Mouse (Mus musculus) heart, embryonic 12.5 days (tissue): ENCODE measurements at regions not wholly inside any gene's neighbourhood (a gene's known extent, or its start where the extent isn't known, plus 50 kb on each side); places are given as distances from the start of the nearest gene placed in this dataset.

ENCODE experiments used
- ATAC-seq: fragments of 200-750 bp; cut with Nextera tagmentation; 2 replicates; pipeline ENCODE4 v1.8.0; 2017; ENCODE audit warnings: moderate TSS enrichment, moderate library complexity; ENCODE audit not compliant: insufficient number of reproducible peaks, low FRiP score
- H3K27ac ChIP-seq: fragments of 300-500 bp; sonication (generic); 2 replicates; pipeline ENCODE4 v1.5.1; 2016; ENCODE audit warnings: mild to moderate bottlenecking, moderate library complexity; ENCODE audit not compliant: poor library complexity, severe bottlenecking
- H3K27me3 ChIP-seq: fragments of 300-500 bp; sonication (generic); replicated peaks from 2 replicates; pipeline ENCODE4 v1.6.1; 2016; ENCODE audit warnings: mild to moderate bottlenecking, moderate library complexity
- H3K36me3 ChIP-seq: fragments of 300-500 bp; sonication (generic); 2 replicates; pipeline ENCODE4 v1.6.1; 2016; ENCODE audit warnings: mild to moderate bottlenecking, moderate library complexity
- H3K4me1 ChIP-seq: fragments of 300-500 bp; sonication (generic); replicated peaks from 2 replicates; pipeline ENCODE4 v1.6.1; 2016; ENCODE audit warnings: mild to moderate bottlenecking
- H3K4me2 ChIP-seq: fragments of 300-500 bp; sonication (generic); 2 replicates; pipeline ENCODE4 v1.6.1; 2016; ENCODE audit warnings: mild to moderate bottlenecking, moderate library complexity
- H3K4me3 ChIP-seq: fragments of 300-500 bp; sonication (generic); 2 replicates; pipeline ENCODE4 v1.5.1; 2016; ENCODE audit warnings: mild to moderate bottlenecking
- H3K9ac ChIP-seq: fragments of 300-500 bp; sonication (generic); 2 replicates; pipeline ENCODE4 v1.6.1; 2016; ENCODE audit warnings: mild to moderate bottlenecking, moderate library complexity
- H3K9me3 ChIP-seq: fragments of 300-500 bp; sonication (generic); replicated peaks from 2 replicates; pipeline ENCODE4 v1.6.1; 2016; ENCODE audit warnings: mild to moderate bottlenecking, moderate library complexity
- WGBS: fragments of 180-500 bp; shearing (Covaris S2); methylation state at CpG from one replicate; pipeline ENCODE4 v1.1.7; 2016; 5-methylcytosine and 5-hydroxymethylcytosine counted together

GRCm38 (mm10) chr8:103199696-103200615 is 414.5 kb upstream of the Cdh11 start:
- H3K4me1 ChIP-seq, result peaks cover 11% of the 10 kb centered on the region
- no peaks in the 10 kb centered on the region for H3K36me3 ChIP-seq
- no peak overlapping the region for H3K9ac ChIP-seq
- no peak overlapping the region for H3K4me3 ChIP-seq
- ATAC-seq, result no peak
- no peak overlapping the region for H3K4me2 ChIP-seq
- WGBS, result 75% methylated on average over 11 of the region's 11 CpGs
- H3K9me3 ChIP-seq, result no peaks in the 10 kb centered on the region
- H3K27me3 ChIP-seq, result no peaks in the 10 kb centered on the region
- H3K27ac ChIP-seq, result no peak overlapping the region

DNA sequence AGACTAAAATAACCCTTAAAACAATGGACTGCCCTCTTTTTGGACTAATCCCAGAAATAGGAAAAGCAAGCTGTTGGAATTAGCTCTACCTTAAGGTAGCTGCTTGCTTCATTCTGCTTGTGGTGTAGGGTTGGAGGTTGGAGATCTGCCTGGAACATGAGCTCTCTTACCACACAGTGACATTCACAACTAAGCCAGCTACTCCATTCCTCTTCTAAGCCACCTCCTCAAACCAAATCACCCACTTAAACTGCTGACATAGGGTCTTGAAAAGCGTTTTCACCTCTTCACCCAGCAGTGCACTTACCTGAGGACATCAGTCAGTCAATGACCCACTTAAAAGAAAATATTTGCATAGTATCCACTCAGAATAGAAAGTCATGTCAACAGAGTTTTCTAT is 418.3 kb upstream of the Cdh11 start:
- ATAC-seq, result no peak
- no peaks in the 10 kb centered on the region for H3K36me3 ChIP-seq
- H3K4me1 ChIP-seq, result peaks cover 7% of the 10 kb centered on the region
- 30% methylated on average over 1 of the region's 1 CpGs for WGBS
- H3K27me3 ChIP-seq, result no peaks in the 10 kb centered on the region
- H3K4me3 ChIP-seq, result no peak overlapping the region
- no peak overlapping the region for H3K4me2 ChIP-seq
- no peak overlapping the region for H3K27ac ChIP-seq
- no peak overlapping the region for H3K9ac ChIP-seq
- no peaks in the 10 kb centered on the region for H3K9me3 ChIP-seq

DNA sequence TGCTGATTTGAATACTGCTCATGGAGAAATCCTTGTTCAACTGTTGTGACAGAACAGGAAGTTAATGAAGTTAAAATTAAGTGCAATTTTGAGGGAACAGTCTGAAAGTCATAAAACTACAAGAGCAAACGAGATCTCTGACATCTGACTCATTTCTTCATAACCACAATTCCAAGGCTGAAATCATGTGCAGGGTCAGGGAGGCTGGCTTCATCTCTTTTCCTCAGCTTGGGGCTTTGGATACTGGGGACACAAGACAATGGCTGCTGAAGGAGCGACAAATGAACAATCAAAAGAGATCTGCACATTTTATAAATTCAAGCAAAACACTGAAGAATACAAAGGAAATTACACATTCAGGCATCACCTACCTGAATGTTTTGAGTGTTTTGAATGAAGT is 429.2 kb upstream of the Cdh11 start:
- Histone ChIP-seq H3K4me2 (no peak overlapping the region), H3K9ac (no peak overlapping the region), H3K4me1 (no peaks in the 10 kb centered on the region), H3K4me3 (no peak overlapping the region), H3K27me3 (no peaks in the 10 kb centered on the region), H3K27ac (no peak overlapping the region), H3K9me3 (no peaks in the 10 kb centered on the region), H3K36me3 (no peaks in the 10 kb centered on the region)
- no peak for ATAC-seq
- WGBS, result 68% methylated on average over 2 of the region's 2 CpGs

DNA sequence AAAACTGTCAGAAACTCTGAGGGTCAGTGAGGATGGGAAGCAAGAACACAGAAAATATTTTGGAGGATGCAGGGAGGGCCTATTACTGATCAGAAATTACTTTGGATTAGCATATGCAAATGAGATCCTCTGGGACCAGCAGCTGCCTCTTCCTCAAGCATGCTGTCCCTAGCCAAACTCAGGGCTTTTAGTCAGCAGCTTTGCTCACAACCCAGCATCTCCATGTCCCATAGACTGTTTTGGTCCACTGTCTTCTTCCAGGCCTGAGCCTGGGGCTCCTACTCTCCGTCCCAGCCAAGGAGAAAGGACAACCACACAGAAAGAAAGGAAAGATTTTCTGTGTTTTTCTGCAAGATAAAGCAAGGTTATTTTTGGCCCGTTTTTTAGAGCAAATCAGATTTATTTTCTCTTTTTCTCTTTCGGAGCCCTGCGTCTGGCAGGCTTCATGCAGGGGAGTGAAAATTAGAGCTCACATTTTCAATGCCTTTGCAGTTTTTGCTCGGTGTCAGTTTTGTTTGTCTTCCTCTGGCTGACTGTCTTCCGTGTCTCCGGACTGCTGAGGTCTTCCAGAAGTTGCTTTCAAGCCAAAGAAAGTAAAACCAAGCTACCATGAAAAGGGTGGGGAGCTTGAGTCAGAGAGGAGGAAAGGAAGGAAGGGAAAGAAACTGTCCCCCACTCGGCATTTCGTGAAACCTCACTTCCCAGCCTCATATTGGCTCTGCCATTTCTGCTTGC is 445.5 kb upstream of the Cdh11 start:
- Histone ChIP-seq H3K4me1 (peaks cover 10% of the 10 kb centered on the region), H3K36me3 (no peaks in the 10 kb centered on the region), H3K4me2 (no peak overlapping the region), H3K9me3 (no peaks in the 10 kb centered on the region), H3K4me3 (no peak overlapping the region), H3K27me3 (no peaks in the 10 kb centered on the region), H3K27ac (peak overlapping the region; percentile 47; the same call in 1 of the 2 replicates), H3K9ac (no peak overlapping the region)
- ATAC-seq, result 0 out of 2 replicates have a peak, but pooled peaks have one; percentile 52
- WGBS, result 34% methylated on average over 9 of the region's 9 CpGs

GRCm38 (mm10) chr8:103234374-103234773 is 448.9 kb upstream of the Cdh11 start:
- Histone ChIP-seq H3K4me1 (peaks cover 10% of the 10 kb centered on the region), H3K9me3 (no peaks in the 10 kb centered on the region), H3K27ac (no peak overlapping the region), H3K9ac (no peak overlapping the region), H3K36me3 (no peaks in the 10 kb centered on the region), H3K4me2 (no peak overlapping the region), H3K27me3 (no peaks in the 10 kb centered on the region), H3K4me3 (no peak overlapping the region)
- WGBS, result 11% methylated on average over 2 of the region's 2 CpGs
- peak; percentile 87 for ATAC-seq

DNA sequence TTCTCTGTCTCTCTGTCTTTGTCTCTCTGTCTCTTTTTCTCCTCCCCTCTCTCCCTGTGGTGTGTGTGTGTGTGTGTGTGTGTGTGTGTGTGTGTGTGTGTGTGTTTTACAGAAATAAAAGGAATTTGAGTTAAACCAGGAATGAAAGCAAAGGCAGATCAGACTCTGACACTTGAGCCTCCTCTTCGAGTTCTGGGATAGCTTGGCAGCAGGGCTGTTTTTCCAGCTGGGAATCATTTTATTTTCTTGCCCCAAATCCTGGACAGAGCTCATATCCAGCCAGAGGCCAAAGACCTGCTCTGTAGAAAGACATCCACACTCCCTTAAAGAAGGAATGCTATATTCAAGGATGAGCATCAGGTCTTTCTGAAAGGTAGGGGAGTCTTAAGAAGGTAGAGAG is 450.2 kb upstream of the Cdh11 start:
- H3K4me3 ChIP-seq, result no peak overlapping the region
- no peak overlapping the region for H3K4me2 ChIP-seq
- no peaks in the 10 kb centered on the region for H3K36me3 ChIP-seq
- H3K9me3 ChIP-seq, result no peaks in the 10 kb centered on the region
- H3K27me3 ChIP-seq, result no peaks in the 10 kb centered on the region
- peaks cover 8% of the 10 kb centered on the region for H3K4me1 ChIP-seq
- no peak overlapping the region for H3K9ac ChIP-seq
- WGBS, result 26% methylated on average over 1 of the region's 1 CpGs
- no peak overlapping the region for H3K27ac ChIP-seq
- no peak for ATAC-seq

DNA sequence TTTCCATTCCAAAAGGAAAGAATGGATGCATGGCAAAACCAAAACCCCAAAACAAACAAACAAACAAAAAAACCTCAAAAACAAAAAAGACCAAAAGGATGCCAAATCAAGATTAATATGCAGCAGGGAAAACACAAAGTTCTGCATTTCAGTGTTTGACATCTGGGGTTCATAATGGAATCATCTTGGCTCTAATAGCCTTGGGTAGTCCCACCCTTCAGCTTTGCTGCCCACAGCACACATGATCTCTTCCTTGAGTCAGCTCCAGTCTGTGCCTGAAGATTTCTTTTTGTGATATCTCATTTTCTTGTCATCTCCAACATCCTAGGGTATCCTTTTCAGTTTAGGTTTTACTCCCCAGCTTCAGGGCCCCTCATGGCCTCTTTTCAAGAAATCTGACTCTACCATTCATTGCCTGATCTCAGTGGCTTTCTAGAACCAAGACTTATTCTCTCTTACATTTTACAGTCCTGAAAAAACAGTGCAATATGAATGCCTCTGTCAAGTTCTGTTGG is 453.1 kb upstream of the Cdh11 start:
- H3K4me2 ChIP-seq, result no peak overlapping the region
- H3K4me1 ChIP-seq, result peaks cover 6% of the 10 kb centered on the region
- ATAC-seq, result no peak
- no peaks in the 10 kb centered on the region for H3K36me3 ChIP-seq
- H3K9me3 ChIP-seq, result no peaks in the 10 kb centered on the region
- no peak overlapping the region for H3K27ac ChIP-seq
- no peak overlapping the region for H3K9ac ChIP-seq
- H3K4me3 ChIP-seq, result no peak overlapping the region
- H3K27me3 ChIP-seq, result no peaks in the 10 kb centered on the region

GRCm38 (mm10) chr8:103244169-103244568 is 458.7 kb upstream of the Cdh11 start:
- no peak overlapping the region for H3K9ac ChIP-seq
- H3K36me3 ChIP-seq, result no peaks in the 10 kb centered on the region
- H3K4me1 ChIP-seq, result 0 out of 2 replicates have a peak, but pooled peaks cover 5% of the 10 kb centered on the region
- H3K27ac ChIP-seq, result no peak overlapping the region
- no peak for ATAC-seq
- H3K4me3 ChIP-seq, result no peak overlapping the region
- no peaks in the 10 kb centered on the region for H3K27me3 ChIP-seq
- H3K9me3 ChIP-seq, result no peaks in the 10 kb centered on the region
- no peak overlapping the region for H3K4me2 ChIP-seq
- WGBS, result 73% methylated on average over 2 of the region's 2 CpGs

DNA sequence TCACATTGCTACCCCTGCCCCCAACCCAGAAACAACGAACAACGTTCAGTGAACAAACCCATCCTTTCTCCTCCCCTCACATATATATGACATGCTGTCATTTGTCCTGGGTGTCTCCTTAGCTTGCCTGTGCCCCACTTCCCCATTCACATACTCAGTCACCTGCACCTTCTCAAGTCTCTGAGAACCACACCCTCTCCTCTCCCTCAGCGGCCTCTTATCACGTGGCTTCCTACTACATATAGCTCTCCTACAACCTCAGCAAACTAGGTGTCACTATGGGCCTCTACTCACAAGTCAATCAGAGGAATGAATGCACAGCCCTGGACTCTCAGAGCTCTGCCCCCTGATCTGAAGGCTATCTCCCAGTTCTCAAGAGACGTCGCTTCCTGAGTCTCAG is 459.2 kb upstream of the Cdh11 start:
- Histone ChIP-seq H3K9me3 (no peaks in the 10 kb centered on the region), H3K4me3 (no peak overlapping the region), H3K4me1 (0 out of 2 replicates have a peak, but pooled peaks cover 5% of the 10 kb centered on the region), H3K9ac (no peak overlapping the region), H3K4me2 (no peak overlapping the region), H3K36me3 (no peaks in the 10 kb centered on the region), H3K27me3 (no peaks in the 10 kb centered on the region), H3K27ac (no peak overlapping the region)
- 49% methylated on average over 6 of the region's 6 CpGs for WGBS
- ATAC-seq, result no peak

- H3K4me1 ChIP-seq, result 0 out of 2 replicates have a peak, but pooled peaks cover 5% of the 10 kb centered on the region
- H3K36me3 ChIP-seq, result no peaks in the 10 kb centered on the region
- no peak for ATAC-seq
- no peaks in the 10 kb centered on the region for H3K9me3 ChIP-seq
- H3K4me3 ChIP-seq, result no peak overlapping the region
- no peak overlapping the region for H3K4me2 ChIP-seq
- no peaks in the 10 kb centered on the region for H3K27me3 ChIP-seq
- no peak overlapping the region for H3K27ac ChIP-seq
- H3K9ac ChIP-seq, result no peak overlapping the region
- 54% methylated on average over 9 of the region's 9 CpGs for WGBS
These were observed 460.4 kb upstream of the Cdh11 start for GRCm38 (mm10) chr8:103245864-103246263.

- Histone ChIP-seq H3K27me3 (no peaks in the 10 kb centered on the region), H3K4me1 (no peaks in the 10 kb centered on the region)
- no peak for ATAC-seq
These were observed 475.8 kb upstream of the Cdh11 start for GRCm38 (mm10) chr8:103261236-103261635.

More at GRCm38 (mm10) chr8:103261236-103261635, 475.8 kb upstream of the Cdh11 start:
- Histone ChIP-seq H3K9me3 (no peaks in the 10 kb centered on the region), H3K4me3 (no peak overlapping the region), H3K36me3 (no peaks in the 10 kb centered on the region), H3K27ac (no peak overlapping the region), H3K9ac (no peak overlapping the region), H3K4me2 (no peak overlapping the region)
